Mouse (Mus musculus): ENCODE data around the gene Shcbp1l.
A peak's percentile ranks its signal among the peaks of the same experiment; 100 is the strongest.
"Not testable (repeated sequence)": the region's sequence is repeated elsewhere in the genome, so short reads cannot be mapped to it uniquely, and the experiment has no call there.

Gene Shcbp1l

DNA sequence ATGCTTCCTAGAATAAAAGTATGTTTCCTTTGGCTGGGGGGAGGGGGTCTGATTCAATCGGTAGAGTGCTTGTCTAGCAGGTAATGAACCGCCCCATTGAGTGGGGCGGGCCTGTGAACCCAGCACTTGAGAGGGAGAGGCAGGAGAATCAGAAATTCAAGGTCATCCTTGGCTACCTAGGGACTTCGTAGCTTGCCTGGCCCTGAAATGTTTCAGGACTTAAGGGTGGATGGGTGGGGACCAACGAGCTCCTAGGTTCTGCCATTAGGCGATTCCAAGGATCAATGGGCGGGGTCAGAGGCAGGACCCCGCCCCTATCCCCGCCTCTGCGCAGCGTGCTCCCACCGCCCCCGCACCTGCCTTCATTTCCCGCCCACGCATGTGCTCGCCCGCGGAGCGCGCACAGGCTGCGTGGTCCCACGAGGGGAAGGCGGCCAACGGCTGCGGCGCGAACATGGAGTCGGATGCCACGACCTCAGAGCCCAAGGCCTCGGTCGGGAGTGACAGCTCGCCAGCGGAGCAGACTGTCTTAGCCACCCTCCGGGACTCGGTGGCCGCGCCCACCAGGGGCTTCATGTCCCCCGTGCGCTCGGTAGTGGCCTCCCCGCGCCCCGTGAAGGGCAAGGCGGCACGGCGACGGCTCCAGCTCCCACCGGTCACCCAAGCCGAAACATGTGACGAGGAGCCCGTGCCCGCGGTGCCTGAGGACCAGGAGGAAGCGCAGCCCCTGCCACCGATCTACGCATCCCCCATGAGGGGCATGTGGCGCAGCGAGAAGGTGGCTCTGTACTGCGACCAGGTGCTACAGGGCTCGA, at the start of gene Shcbp1l:
TSS of gene Shcbp1l (plus strand) at position 393 of the 815 bp plus-strand sequence.
- DNase-seq = peak; percentile 85

DNA sequence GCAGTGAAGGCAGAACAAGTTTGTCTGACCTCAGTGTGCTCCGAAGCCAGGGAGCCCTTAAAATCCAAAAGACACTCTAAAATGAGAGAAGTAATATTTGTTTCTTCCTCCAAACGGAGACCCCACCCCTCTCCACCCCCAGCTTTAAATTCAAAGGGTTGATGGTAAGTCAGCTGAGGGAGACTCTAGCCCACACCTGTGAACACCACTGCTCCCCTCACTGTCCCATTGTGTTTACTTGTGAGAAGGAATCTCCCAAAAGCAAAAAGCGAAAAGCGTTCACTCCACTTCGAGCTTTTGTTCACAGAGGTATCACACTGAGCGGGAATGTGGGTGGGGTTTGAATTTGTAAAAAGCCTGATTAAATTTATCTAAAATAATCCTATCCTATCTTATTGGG, 48.5 kb upstream of the Shcbp1l start:
- DNase-seq = no peak

DNA sequence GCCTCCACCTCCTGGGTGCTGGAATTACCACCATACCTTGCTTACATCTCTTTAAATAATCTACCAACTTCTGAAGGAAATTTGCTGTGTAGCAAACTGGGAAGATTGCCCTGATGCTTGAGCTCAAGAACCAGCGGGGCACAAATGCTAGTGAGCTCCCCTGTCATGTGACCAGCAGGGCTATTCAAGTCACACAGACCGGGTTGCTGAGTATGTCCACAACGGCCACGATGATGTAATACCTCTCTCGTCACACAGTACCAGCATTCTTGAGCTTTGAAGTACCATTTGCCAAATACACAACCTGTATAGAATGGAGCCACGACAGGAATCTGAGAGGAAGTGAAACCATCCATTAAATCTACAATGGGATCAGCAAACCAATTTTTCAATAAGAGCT, 46.4 kb upstream of the Shcbp1l start:
- no peak for DNase-seq

DNA sequence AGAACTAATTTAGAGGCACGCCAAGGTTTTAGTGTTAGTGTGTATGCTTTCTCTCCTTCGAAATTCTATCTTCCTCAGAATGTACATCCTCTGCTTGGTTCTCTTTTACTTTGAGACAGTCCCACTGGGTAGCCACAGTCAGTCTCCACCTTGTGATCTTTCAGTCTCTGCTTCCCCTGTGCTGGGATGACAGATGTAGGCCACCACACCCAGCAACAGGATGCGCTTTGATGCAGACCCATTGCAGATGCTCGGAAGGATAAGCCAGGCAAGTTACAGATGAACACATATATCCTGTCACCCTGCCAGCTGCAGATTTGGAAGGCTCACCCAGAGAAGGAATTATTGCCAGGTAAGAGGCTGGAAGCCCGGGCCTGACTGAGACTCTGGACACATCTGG, 45.1 kb upstream of the Shcbp1l start:
- no peak for DNase-seq

DNA sequence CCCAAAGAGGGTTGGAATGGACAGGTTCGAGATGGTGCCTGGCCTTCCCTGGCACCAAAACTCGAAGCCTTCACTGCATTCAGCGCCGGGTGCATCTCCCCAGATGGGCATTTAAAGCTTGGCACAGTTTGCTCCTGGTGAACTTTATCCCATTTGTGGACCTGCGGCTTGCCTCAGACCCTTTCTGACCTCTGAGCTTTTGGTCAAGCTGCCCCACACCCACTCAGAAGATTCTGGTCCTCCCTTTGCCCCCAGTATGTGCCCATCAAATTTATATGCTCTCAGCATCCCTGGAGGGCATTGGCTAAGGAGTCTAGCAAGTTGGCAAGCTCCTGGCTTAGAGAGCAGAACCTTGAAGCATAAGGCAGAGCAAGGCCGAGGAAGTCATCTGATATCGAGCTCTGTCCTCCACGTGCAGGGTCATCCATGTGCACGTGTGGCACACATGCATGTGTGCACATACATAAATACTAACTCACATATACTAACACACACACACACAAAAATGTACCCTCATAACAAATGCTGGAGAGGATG, 44.1 kb upstream of the Shcbp1l start:
- DNase-seq = no peak

DNA sequence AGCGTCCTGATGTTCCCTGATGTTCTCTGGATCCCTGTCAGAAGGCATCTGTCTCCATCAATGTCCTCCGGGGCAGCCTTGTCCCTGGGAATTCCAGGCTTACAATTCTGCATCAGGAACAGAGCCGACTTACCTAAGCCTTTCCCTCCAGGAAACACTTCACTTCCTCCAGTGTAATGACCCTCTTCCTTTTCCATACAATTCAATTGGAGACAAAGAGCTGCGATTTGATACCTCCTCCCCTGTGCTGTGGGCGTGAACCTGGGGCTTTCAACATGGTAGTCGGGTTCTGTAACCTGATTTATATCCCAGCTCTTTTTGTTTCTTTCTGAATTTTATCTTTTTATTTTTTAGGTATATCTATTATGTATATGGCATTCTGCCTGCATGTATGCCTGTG, 39.9 kb upstream of the Shcbp1l start:
- DNase-seq = no peak

DNA sequence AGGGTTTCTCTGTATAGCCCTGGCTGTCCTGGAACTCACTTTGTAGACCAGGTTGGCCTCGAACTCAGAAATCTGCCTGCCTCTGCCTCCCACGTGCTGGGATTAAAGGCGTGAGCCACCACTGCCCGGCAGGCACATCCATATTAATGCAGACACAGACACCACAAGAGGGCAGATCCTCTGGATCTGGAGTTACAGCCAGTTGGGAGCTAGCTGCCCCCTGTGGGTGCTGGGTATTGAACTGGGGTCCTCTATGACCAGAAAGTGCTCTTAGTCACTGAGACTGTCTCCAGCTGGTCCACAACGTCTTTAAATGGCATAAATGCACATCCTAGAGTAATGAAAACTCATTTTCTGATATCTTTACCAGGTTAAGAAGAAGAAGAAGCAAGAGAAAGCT, 39.3 kb upstream of the Shcbp1l start:
- not testable (repeated sequence) for DNase-seq

DNA sequence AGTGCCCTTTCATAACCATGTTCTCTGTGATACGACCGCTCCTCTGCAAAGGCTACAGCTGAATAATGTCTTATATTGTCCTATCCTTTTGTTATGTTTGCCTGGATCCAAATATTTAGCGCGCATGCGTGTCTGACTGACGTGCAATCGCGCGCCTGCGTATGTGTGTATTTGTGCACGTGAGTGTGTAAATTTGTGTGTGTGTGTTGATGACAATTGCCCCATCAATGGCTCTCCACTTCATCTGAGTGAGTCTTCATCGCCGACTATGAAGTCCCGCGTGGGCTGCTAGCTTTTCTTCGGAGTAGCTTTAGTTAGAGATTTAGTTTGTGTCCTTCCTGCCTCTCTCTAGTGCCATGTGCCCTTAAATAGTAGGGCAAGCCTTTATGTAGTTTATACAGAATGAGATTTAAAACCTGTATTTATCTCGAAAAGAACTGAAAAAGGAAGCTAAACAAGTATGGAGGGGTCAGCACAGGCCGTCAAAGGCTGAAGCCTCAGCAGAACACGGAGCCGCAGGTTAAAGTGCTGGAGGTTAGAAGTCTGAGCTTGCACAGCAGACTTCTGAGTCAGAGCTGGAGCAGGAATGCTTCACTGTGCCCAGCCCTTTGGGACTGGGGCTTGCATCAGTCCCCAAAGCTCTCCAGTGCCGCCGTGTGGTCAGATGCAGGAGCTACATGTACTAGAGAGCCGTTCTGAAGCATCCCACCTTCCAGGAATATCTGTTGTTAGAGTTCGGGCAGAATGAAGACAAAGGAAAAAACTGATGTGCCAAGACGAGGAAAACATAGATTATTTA, 38.5 kb upstream of the Shcbp1l start:
- peak; percentile 84 for DNase-seq

DNA sequence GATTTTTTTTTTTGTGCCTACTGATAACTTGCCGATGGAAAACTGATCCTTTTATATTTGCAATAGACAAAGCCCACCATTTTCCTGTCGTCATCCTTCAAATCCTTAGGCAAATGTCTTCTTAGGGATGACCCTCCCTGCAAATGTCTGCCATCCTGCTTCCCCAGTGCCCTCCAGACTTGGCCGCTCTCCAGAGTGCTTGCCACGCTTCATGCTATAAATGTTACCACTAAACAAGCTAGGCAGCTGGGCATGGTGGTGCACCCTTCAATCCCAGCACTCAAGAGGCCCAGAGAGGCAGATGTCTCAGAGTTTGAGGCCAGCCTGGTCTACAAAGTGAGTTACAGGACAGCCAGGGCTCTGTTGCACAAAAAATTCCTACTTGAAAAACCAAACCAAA, 29.3 kb upstream of the Shcbp1l start:
- DNase-seq = not testable (repeated sequence)

DNA sequence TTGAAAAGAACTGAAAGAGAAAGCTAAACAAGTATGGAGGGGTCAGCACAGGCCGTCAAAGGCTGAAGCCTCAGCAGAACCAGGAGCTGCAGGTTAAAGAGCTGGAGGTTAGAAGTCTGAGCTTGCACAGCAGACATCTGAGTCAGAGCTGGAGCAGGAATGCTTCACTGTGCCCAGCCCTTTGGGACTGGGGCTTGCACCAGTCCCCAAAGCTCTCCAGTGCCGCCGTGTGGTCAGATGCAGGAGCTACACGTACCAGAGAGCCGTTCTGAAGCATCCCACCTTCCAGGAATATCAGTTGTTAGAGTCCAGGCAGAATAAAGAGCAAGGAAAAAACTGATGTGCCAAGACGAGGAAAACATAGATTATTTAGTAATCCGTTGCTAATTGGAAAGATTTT, 23.2 kb upstream of the Shcbp1l start:
- DNase-seq = peak; percentile 75

DNA sequence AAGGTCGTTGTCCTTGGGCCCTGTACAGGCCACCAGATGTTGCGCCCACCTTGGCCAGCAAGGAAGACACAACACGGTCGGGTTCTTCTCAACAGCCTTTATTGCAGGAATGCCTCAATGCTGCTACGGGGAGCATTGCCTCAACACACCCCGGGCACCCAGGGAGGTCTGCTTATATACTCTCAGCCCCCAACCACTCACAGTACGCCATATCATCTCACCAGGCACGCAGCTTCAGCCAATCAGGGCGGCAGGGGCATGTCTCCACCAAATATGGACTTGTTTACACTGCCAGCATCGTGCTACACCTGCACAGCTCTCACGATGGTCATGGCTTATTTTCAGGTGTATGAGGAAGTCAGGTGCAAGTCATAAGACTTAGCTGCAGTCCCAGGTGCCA, 17.3 kb upstream of the Shcbp1l start:
- DNase-seq = not testable (repeated sequence)

DNA sequence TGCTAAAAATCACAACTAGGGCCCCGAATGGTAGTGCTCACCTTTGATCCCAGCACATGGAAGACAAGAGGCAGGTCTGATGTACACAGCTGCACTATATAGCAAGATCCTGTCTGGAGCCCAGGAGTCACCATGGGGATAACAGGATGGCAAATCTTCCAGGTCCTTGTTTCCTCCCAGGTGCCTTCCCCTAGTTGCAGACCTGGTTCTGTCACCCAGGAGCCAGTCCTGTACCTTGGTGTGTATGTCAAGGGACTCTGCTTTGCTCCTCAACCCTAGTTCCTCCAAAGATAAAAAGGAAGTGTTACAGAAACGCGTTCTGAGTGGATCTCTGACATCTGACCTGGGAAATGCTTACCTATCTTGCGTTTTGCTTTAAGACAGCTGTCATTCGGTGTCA, 16.7 kb upstream of the Shcbp1l start:
- DNase-seq = not testable (repeated sequence)

DNA sequence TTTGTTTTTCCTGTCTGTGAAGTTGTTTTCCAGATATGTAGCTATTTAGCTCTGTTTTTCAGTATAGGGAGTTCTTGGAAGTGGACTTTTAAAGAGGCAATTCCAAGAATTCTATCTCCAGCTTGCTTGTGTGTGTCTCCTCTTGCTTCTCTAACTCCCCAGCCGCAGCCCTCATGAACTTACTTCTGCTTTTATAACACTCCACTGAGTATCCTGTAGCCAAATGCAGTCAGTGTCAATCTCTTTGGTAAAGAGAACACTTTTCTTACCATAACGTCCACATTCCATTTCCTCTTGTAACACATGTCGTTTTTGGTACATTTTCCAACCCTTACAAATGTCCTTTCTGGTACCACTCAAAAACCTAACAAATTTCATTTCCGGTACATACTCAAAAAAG, 14.0 kb upstream of the Shcbp1l start:
- not testable (repeated sequence) for DNase-seq

DNA sequence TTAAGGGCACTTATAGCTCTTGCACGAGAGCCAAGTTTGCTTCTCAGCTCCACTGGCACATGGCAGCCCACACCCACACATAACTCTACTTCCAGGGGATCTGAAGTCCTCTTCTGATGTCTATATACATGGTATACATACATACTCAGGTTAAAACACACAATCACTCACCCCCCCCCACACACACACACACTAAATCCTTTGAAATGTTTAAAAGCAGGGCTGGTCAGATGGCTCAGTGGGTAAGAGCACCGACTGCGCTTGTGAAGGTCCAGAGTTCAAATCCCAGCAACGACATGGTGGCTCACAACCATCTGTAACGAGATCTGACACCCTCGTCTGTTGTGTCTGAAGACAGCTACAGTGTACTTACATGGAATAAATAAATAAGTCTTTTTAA, 13.2 kb upstream of the Shcbp1l start:
- DNase-seq = no peak

DNA sequence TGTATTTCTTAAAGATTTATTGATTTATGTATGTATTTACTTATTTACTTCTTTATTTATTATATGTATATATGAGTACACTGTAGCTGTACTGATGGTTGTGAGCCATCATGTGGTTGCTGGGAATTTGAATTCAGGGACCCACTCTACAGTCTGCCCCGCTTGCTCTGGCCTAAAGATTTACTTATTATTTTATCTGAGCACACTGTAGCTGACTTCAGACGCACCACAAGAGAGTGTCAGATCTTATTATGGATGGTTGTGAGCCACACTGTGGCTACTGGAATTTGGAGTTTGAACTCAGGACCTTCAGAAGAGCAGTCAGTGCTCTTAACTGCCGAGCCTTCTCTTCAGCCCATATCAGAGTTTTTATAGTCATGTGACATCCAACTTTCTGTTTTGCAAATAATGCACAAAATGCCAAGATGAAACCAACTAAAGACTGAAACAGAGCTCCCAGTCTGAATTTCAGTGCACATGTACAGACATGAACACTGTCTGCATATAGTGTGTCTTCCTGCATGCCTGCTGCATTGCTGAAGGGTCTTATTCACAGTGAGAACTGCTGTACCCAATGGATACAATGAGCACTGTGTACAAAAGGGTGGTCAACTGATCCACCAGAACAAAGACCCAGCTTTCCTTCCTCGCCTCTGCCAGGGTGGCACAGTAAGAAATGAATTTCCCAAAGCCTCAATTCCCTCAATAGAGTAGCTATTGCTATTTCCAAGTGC, 12.1 kb upstream of the Shcbp1l start:
- DNase-seq = not testable (repeated sequence)

DNA sequence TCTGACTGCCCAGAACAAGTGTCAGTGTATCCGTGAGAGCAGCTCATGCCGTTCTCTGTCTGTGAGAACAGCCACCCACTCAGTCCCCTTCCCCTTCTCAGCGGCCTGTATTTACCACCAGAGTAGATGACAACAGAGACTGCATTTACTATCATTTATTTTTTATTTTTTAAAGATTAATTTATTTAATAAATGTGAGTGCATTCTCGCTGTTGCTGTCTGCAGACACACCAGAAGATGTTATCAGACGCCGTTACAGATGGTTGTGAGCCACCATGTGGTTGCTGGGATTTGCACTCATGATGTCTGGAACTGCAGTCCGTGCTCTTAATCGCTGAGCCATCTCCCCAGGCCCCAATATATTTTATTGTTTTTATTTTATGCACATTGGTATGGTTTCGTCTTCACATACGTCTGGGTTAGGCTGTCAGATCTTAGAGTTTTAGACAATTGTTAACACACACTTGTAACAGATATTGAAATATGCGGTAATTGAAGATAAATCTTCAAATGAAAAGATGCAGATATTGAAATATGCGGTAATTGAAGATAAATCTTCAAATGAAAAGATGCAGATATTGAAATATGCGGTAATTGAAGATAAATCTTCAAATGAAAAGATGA, 11.5 kb upstream of the Shcbp1l start:
- not testable (repeated sequence) for DNase-seq

DNA sequence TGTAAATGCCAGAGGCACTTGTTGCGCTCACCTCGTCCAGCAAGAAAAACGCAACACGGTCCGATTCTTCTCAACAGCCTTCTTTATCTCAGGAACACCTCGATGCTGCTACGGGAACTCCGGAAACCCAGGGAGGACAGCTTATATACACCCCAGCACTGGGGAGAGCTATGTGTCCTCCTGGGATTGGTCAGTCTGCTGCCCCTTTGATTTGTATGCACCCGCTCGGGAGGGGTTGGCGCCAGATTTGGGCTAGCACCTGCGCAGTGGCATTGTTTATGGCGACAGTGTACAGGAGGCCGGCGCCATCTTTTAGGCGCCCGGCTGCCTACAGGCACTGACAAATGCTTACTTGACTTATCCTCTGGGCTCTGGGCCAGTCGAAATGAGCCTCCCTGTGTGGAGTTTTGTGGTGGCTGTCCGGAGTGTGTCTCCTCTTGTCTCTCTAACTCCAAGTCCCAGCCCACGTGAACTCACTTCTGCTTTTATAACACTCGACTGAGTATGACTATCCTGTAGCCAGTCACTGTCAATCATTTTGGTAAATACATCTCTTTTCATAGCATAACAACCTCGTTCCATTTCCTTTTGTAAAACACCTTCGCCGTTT, 10.7 kb upstream of the Shcbp1l start:
- DNase-seq = peak; percentile 33

DNA sequence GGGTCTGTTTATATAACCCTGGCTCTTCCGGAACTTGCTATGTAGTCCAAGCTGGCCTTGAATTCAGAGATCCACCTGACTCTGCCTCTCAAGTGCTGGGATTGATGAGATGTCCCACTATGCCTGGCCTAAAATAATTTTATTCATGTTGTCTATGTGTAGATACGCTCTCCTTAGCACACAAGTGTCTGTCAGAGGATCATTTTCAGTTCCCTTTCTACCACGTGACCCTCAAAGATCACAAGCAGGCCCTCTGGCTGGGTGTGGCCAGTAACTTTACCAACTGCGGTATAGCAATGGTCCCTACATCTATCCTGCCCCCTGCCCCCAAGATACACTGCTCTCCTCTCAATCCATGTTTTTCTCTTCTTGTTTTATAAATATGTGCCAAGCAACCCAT, 10.0 kb upstream of the Shcbp1l start:
- DNase-seq = no peak

DNA sequence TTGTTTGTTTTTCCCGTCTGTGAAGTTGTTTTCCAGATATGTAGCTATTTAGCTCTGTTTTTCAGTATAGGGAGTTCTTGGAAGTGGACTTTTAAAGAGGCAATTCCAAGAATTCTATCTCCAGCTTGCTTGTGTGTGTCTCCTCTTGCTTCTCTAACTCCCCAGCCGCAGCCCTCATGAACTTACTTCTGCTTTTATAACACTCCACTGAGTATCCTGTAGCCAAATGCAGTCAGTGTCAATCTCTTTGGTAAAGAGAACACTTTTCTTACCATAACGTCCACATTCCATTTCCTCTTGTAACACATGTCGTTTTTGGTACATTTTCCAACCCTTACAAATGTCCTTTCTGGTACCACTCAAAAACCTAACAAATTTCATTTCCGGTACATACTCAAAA, 9.2 kb upstream of the Shcbp1l start:
- not testable (repeated sequence) for DNase-seq

DNA sequence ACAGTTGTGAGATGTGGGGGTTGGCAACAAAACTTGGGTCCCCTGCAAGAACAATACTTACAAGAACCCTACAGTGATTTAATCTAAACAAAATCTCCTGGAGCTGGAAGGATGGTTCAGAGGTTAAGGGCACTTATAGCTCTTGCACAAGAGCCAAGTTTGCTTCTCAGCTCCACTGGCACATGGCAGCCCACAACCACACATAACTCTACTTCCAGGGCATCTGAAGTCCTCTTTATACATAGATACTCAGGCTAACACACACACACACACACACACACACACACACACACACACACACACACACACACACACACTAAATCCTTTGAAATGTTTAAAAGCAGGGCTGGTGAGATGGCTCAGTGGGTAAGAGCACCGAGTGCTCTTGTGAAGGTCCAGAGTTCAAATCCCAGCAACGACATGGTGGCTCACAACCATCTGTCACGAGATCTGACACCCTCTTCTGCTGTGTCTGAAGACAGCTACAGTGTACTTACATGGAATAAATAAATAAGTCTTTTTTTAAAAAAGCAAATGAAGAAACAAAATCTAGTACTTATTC, 8.6 kb upstream of the Shcbp1l start:
- not testable (repeated sequence) for DNase-seq

DNA sequence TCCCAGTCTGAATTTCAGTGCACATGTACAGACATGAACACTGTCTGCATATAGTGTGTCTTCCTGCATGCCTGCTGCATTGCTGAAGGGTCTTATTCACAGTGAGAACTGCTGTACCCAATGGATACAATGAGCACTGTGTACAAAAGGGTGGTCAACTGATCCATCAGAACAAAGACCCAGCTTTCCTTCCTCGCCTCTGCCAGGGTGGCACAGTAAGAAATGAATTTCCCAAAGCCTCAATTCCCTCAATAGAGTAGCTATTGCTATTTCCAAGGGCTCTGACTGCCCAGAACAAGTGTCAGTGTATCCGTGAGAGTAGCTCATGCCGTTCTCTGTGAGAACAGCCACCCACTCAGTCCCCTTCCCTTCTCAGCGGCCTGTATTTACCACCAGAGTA, 7.2 kb upstream of the Shcbp1l start:
- not testable (repeated sequence) for DNase-seq

DNA sequence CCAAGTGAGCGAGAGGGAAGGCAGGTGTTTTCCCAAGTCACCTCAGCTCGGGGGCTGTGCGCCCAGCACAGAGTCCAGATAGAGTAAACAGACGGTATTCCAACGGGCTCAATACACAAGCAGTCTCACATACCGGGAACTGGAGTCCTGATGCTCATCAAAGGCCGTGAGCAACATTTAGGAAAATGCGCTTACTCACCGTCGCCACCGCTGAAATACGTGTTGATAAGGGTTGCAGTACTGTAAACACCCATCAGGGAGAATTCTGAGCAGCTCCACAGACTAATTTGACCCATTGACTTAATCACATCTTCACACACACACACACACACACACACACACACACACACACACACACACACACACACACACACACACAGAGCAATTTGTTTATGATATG, 691 bp upstream of the Shcbp1l start:
- DNase-seq = no peak

Data from right cerebral cortex, postnatal 4 days (tissue).